10 mouse cellular contexts compared by ENCODE assay signal in genomic region chr1:156838177-156838576, GRCm38 (mm10). TPM values are rescaled to one million over a fixed set of nuclear protein-coding genes. Genes with fewer than 3 reads are reported as not detected.
DNase-seq lines count a peak whose midpoint lies in the region; ATAC-seq and TF ChIP-seq lines count a peak whose summit lies in the region.
"Had no signal": no experiment of that assay in that cellular context is flagged by ENCODE, and none has a peak within 500 bp of the region (broad histone marks: within the 10 kb centered on the region; RNA-seq: fewer than 3 reads in every experiment).

Gene Angptl1, plus strand, starts transcription at chr1:156838562.

- H3K27me3 ChIP-seq in forebrain, embryonic 13.5 days: no peaks in the 10 kb centered on the region
- H3K27me3 ChIP-seq in neural tube, embryonic 15.5 days (replicated peaks): no peaks in the 10 kb centered on the region
- H3K27me3 ChIP-seq: megakaryocyte, embryonic 14.5 days had no signal

- TF ChIP-seq CTCF in left cerebral cortex, adult 2 months (IDR thresholded peaks at IDR 0.05): no peak

- no peak within 1 kb of the TSS for H3K27ac ChIP-seq in left cerebral cortex, adult 2 months
- peak within 1 kb of the TSS; percentile 51 for H3K27ac ChIP-seq in forebrain, embryonic 13.5 days
- H3K27ac ChIP-seq in neural tube, embryonic 15.5 days (replicated peaks): peak within 1 kb of the TSS; percentile 19; the same call in 1 of the 2 replicates

- WGBS in forebrain, embryonic 13.5 days: 10% methylated on average over 4 of the region's 4 CpGs
- WGBS in neural tube, embryonic 15.5 days: 41% methylated on average over 4 of the region's 4 CpGs

- H3K4me3 ChIP-seq in left cerebral cortex, adult 2 months: peak within 1 kb of the TSS; percentile 21
- no peak within 1 kb of the TSS for H3K4me3 ChIP-seq in forebrain, embryonic 13.5 days
- H3K4me3 ChIP-seq in neural tube, embryonic 15.5 days (replicated peaks): peak within 1 kb of the TSS; percentile 18; the same call in 1 of the 2 replicates
- H3K4me3 ChIP-seq: erythroblast, embryonic 14.5 days; megakaryocyte, embryonic 14.5 days had no signal

- peak within 1 kb of the TSS; percentile 46 for H3K4me2 ChIP-seq in forebrain, embryonic 13.5 days
- peak within 1 kb of the TSS; percentile 33 for H3K4me2 ChIP-seq in neural tube, embryonic 15.5 days

- no peak for DNase-seq in left cerebral cortex, adult 2 months (ENCODE audit: extremely low spot score in 1 of 2, low spot score in 2 of 2)
- DNase-seq in left cerebral cortex, adult 18-20 months (ENCODE audit: low spot score in 2 of 2): no peak
- DNase-seq in kidney, adult 8-10 months: peak; percentile 20 to 34
- DNase-seq in urinary bladder, adult 2 months (ENCODE audit: low spot score): no peak
- no peak for DNase-seq in ovary, postnatal 36 days (ENCODE audit: low spot score)
- DNase-seq in cerebellum, postnatal 25 days: no peak

- no peaks in the 10 kb centered on the region for H3K36me3 ChIP-seq in forebrain, embryonic 13.5 days (ENCODE audit: poor library complexity, severe bottlenecking)
- H3K36me3 ChIP-seq in neural tube, embryonic 15.5 days: no peaks in the 10 kb centered on the region

- peaks cover 22% of the 10 kb centered on the region for H3K4me1 ChIP-seq in forebrain, embryonic 13.5 days
- H3K4me1 ChIP-seq in neural tube, embryonic 15.5 days: 0 out of 2 replicates have a peak, but pooled peaks cover 9% of the 10 kb centered on the region

- H3K9me3 ChIP-seq in forebrain, embryonic 13.5 days (replicated peaks): no peaks in the 10 kb centered on the region
- H3K9me3 ChIP-seq in neural tube, embryonic 15.5 days (replicated peaks): no peaks in the 10 kb centered on the region
- H3K9me3 ChIP-seq: megakaryocyte, embryonic 14.5 days had no signal

- peak; percentile 67 for ATAC-seq in forebrain, embryonic 13.5 days
- ATAC-seq in neural tube, embryonic 15.5 days (ENCODE audit: low FRiP score): no peak

- intact Hi-C loops in left cerebral cortex, adult 2 months (cut with DNase I): loop anchor here (5.0 kb wide), 1 partner anchor 71 kb away; no protein-coding TSS in a partner anchor

- H3K9ac ChIP-seq in forebrain, embryonic 13.5 days: peak within 1 kb of the TSS; percentile 30; the same call in 1 of the 2 replicates
- 0 out of 2 replicates have a peak within 1 kb of the TSS, but pooled peaks have one; percentile 3 for H3K9ac ChIP-seq in neural tube, embryonic 15.5 days (replicated peaks)

RNA-seq across cellular contexts. Expression of gene Angptl1, which starts in this region (rescaled TPM):
- total RNA-seq in left cerebral cortex, adult 2 months (2021): under 1 TPM; 0.42 to 0.68 TPM
- 1 to 10 TPM; 1.2 to 1.3 TPM for total RNA-seq in left cerebral cortex, adult 18-20 months (2021)
- polyA plus RNA-seq in forebrain, embryonic 13.5 days (2015; fragmentation: Nextera tagmentation; extraction: Ambion mirVana): 1.2 and 1.3 TPM in 2 replicates
- polyA plus RNA-seq in neural tube, embryonic 15.5 days (2015; fragmentation: Nextera tagmentation; extraction: Ambion mirVana): 3.2 and 3.8 TPM in 2 replicates
- 2.8 and 4.4 TPM in 2 replicates for polyA plus RNA-seq in urinary bladder, adult 2 months (2012; rRNA removed)
- polyA plus RNA-seq: erythroblast, embryonic 14.5 days had no signal

Comparison
In these comparisons a context has a peak if more than half of its experiments do, and no peak if none do; other contexts are left out.
1. DNase-seq: peak in kidney, adult 8-10 months (2 of 2); none in left cerebral cortex, adult 2 months (0 of 2), left cerebral cortex, adult 18-20 months (0 of 2), urinary bladder, adult 2 months (single experiment), ovary, postnatal 36 days (single experiment) and cerebellum, postnatal 25 days (0 of 2).